Mouse (Mus musculus): ENCODE results near the gene Gm28038. TPM values are rescaled to one million over a fixed set of nuclear protein-coding genes. Genes with fewer than 3 reads are reported as not detected.

Gm28038 gene
- polyA plus RNA-seq, 1 experiment: not detected

DNA sequence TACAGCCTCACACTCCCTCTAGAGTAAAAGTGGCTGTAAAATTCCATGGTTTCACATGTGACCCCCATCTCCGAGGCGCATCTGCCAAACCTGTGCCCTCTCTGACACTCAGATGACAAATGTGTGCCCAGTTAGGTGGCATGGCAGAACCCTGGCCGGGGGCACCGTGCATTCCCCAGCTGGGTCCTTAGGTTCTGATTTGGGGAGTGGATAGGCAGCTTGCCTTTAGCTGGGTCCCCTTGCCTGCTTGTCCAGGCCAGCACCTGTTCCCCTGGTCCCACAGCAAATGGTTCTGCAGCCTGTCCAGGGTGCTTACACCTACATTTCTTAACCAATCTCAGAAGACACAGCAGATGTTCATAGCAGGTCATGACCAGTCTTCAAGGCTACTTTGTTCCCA, 37.5 kb upstream of the Gm28038 start:
- TF ChIP-seq FLI1 (IDR thresholded peaks at IDR 0.05; ENCODE audit: low read length) (no peak), GATA1 (IDR thresholded peaks at IDR 0.05; ENCODE audit: borderline replicate concordance, low read length) (no peak)
- Histone ChIP-seq H3K27me3 (replicated peaks) (no peaks in the 10 kb centered on the region), H3K9me3 (no peaks in the 10 kb centered on the region), H3K36me3 (replicated peaks; ENCODE audit: low read length) (peaks cover 80% of the 10 kb centered on the region), H3K4me3 (replicated peaks) (no peak overlapping the region), H3K4me1 (peaks cover 94% of the 10 kb centered on the region)

DNA sequence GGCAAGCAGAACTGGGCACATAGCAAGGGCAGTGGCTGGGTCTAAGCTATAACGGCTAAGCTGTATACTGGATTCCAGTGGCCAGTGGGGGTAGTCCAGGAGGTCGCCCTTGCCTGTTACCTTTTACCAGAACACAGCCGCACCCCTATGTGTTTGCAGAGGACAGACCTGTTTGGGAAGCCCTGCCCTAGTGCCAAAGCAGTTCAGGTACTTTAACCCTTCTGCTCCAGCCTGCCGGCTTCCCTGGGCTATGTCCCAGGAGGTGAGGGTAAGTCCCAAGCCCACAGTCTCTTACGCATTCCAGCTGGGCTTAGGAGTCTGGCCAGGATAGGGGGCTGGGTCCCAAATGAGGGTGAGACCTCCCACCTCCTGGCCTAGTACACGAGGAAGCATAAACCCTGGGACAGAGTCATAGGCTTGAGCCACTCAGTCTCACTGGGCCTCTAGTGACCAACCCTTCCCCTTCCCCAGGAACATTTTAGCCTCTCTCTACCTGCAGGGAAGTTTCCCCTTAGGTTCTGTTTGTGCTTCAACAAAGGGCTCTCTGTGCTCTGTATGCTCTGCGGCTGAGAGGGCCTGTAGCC, 36.2 kb upstream of the Gm28038 start:
- Histone ChIP-seq H3K9me3 (no peaks in the 10 kb centered on the region), H3K27me3 (replicated peaks) (no peaks in the 10 kb centered on the region)

DNA sequence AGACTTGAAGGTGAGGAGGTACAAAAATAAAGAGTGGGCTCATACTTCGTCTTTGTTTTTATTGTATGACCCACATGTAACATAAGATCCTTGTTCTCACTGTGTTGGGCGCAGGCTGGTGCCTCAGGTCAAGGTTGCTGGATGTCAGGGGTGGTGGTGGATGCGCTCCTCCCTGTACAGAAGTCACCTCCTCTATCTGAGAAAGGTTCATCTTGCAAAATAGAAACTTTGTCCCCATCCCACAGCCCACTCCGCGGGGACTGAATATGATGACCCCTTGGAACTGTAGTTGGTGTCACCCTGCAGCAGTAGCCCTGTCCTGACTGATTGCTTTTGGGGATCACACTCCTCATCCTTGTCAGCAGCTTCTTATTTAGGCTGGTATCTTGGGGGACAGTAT, 33.8 kb upstream of the Gm28038 start:
- peaks cover 93% of the 10 kb centered on the region for H3K36me3 ChIP-seq (replicated peaks; ENCODE audit: low read length)
- TF ChIP-seq FLI1 (IDR thresholded peaks at IDR 0.05; ENCODE audit: low read length): no peak
- no peak for TF ChIP-seq GATA1 (IDR thresholded peaks at IDR 0.05; ENCODE audit: borderline replicate concordance, low read length)
- peaks cover 89% of the 10 kb centered on the region for H3K4me1 ChIP-seq
- no peak overlapping the region for H3K4me3 ChIP-seq (replicated peaks)
- H3K27me3 ChIP-seq (replicated peaks): no peaks in the 10 kb centered on the region
- H3K9me3 ChIP-seq: no peaks in the 10 kb centered on the region

More for the DNA sequence above, 36.2 kb upstream of the Gm28038 start:
- Histone ChIP-seq H3K36me3 (replicated peaks; ENCODE audit: low read length) (peaks cover 93% of the 10 kb centered on the region), H3K4me3 (replicated peaks) (no peak overlapping the region), H3K4me1 (peaks cover 91% of the 10 kb centered on the region)
- TF ChIP-seq GATA1 (IDR thresholded peaks at IDR 0.05; ENCODE audit: borderline replicate concordance, low read length): no peak
- no peak for TF ChIP-seq FLI1 (IDR thresholded peaks at IDR 0.05; ENCODE audit: low read length)

DNA sequence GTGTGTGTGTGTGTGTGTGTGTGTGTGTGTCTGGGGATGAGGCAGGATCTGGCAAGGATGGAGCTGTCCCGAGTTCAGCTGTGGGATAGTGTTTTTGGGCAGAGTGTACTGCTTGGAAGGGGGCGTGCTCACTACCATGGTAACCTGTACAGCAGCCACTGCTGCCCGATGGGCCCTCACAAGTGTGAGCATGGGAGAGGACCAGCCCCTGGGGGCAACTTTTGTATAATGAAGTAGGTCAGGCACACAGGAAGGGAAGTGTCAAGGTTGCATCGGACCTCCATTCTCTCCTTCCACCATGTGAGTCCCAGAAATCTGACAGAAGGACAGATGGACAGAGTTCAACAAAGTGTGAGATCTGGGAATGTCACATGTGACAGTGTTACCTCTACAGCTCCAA, 33.2 kb upstream of the Gm28038 start:
- no peaks in the 10 kb centered on the region for H3K9me3 ChIP-seq
- H3K36me3 ChIP-seq (replicated peaks; ENCODE audit: low read length): peaks cover 94% of the 10 kb centered on the region
- peaks cover 89% of the 10 kb centered on the region for H3K4me1 ChIP-seq
- H3K27me3 ChIP-seq (replicated peaks): no peaks in the 10 kb centered on the region
- TF ChIP-seq FLI1 (IDR thresholded peaks at IDR 0.05; ENCODE audit: low read length) (no peak), GATA1 (IDR thresholded peaks at IDR 0.05; ENCODE audit: borderline replicate concordance, low read length) (no peak)
- H3K4me3 ChIP-seq (replicated peaks): no peak overlapping the region

DNA sequence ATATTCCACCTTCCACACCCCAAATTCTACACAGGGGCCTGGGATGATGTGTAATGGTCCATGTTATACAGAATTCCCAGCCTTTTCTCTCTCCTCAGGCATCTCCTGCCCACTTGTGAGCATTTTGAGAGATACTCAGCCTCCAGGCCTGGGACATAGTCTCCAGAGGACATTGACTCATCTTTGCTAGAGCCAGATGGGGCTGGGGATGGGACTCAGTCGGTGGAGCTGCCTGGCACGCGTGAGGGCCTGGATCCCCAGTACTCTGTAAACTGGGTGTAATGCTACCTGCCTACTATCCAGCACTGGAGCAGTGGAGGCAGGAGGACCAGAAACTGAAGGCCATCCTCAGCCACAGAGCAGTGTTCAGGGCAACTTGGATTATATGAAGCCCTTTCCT, 31.7 kb upstream of the Gm28038 start:
- Histone ChIP-seq H3K4me1 (peaks cover 89% of the 10 kb centered on the region), H3K4me3 (replicated peaks) (no peak overlapping the region), H3K27me3 (replicated peaks) (no peaks in the 10 kb centered on the region), H3K36me3 (replicated peaks; ENCODE audit: low read length) (peaks cover 94% of the 10 kb centered on the region), H3K9me3 (no peaks in the 10 kb centered on the region)
- TF ChIP-seq FLI1 (IDR thresholded peaks at IDR 0.05; ENCODE audit: low read length): no peak
- TF ChIP-seq GATA1 (IDR thresholded peaks at IDR 0.05; ENCODE audit: borderline replicate concordance, low read length): no peak

DNA sequence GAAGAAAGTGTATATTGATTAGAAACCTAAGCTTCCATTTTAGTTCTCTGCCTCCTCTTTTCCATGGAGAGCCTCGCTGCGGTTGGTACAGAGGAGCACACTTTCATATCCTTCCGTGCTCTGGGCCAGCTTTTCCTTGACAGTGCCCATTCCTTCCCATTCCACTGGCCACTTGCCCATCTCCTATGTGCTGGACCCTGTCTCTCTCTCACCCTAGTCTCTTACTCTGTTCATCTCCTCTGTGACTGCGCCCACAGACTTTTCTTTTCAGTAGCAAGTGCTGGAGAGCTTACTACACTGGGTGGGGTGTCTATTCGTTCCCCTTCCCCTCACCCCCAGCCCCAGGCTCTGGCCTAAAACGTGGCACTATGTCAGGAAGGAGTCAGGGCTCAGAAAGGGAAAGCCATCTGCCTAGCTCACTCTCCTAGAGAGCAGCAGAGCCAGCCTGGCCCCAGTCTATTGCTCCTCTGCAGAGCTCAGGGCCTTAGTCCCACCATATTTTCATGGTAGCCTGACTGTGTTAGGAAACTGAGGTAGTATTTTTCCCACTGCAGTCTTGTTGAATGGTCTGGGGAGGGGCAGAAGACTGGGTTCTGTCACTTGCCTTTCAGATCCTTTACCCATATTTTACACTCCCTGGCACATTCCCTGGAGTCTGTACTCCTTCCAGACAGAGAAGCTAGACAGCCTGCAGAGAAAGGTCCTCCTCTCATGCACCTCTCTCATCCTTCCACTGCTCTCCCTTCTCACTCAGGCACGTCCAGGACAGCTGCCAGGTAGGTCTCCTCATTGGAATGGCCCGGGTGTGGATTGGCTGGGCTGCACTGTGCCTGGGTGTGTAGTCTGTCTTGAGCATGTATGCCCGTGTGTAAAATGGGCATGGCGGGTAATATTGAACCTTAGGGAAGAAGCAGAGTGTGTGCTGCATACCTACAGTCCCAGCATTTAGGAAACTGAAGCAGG, 30.4 kb upstream of the Gm28038 start:
- TF ChIP-seq GATA1 (IDR thresholded peaks at IDR 0.05; ENCODE audit: borderline replicate concordance, low read length): no peak
- no peak for TF ChIP-seq FLI1 (IDR thresholded peaks at IDR 0.05; ENCODE audit: low read length)
- H3K4me3 ChIP-seq (replicated peaks): peak overlapping the region; percentile 7
- peaks cover 95% of the 10 kb centered on the region for H3K36me3 ChIP-seq (replicated peaks; ENCODE audit: low read length)
- peaks cover 87% of the 10 kb centered on the region for H3K4me1 ChIP-seq
- no peaks in the 10 kb centered on the region for H3K27me3 ChIP-seq (replicated peaks)
- no peaks in the 10 kb centered on the region for H3K9me3 ChIP-seq

DNA sequence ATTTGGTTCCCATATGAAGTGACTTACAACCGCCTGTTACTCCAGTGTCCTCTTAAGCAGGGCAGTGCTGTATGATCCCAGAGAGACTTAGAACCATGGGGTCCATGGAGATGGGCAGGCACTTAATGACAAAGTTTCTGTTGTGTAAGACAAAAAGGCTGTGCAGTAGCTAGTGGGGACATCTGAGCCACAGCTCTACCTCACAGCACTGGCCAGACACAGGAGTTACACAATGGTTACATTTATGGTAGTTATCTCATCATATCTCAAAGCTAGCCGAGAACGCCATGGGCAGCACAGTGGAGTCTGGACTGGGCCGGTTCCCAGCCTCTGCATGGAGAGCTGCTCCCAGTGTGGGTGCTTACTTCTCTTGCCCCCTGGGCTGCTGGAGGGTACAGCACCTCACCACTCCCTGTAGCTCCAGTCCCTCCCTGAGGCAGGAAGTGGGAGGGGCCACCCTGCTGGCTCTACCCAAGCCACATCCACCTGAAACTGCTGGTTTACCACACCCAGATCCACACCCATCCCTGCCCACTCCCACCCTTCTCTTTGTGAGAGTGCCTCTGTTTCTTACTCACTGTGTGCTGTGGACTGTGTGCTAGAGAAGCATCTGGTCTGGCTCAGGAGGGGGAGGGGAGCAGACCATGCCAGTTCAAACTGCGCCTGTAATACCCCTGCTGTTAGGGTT, 29.3 kb upstream of the Gm28038 start:
- Histone ChIP-seq H3K27me3 (replicated peaks) (no peaks in the 10 kb centered on the region), H3K36me3 (replicated peaks; ENCODE audit: low read length) (peaks cover 95% of the 10 kb centered on the region), H3K4me3 (replicated peaks) (peak overlapping the region; percentile 44), H3K4me1 (peaks cover 87% of the 10 kb centered on the region), H3K9me3 (no peaks in the 10 kb centered on the region)
- no peak for TF ChIP-seq FLI1 (IDR thresholded peaks at IDR 0.05; ENCODE audit: low read length)
- no peak for TF ChIP-seq GATA1 (IDR thresholded peaks at IDR 0.05; ENCODE audit: borderline replicate concordance, low read length)

DNA sequence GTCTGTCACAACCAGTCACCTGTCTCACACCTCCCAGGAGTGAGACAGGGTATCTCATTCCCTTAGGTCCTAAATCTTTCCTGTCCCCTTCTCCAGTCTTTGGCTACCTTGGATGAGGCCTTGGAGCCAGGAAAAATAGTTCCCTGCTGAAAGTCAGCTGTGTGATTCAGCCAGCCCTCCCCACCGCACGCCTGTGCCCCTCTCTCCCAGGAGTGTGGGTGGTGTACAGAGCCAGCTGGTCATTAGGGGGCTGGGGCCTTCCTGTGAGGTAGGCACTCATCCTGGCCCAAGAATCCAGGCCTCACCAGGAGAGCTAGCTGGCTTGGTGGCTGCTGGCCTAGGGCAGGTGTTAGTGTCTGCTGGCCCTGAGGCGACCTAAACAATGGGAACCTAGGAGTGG, 28.3 kb upstream of the Gm28038 start:
- no peaks in the 10 kb centered on the region for H3K9me3 ChIP-seq
- no peak overlapping the region for H3K4me3 ChIP-seq (replicated peaks)
- peaks cover 98% of the 10 kb centered on the region for H3K36me3 ChIP-seq (replicated peaks; ENCODE audit: low read length)
- TF ChIP-seq FLI1 (IDR thresholded peaks at IDR 0.05; ENCODE audit: low read length) (no peak), GATA1 (IDR thresholded peaks at IDR 0.05; ENCODE audit: borderline replicate concordance, low read length) (no peak)
- H3K27me3 ChIP-seq (replicated peaks): no peaks in the 10 kb centered on the region
- H3K4me1 ChIP-seq: peaks cover 90% of the 10 kb centered on the region

DNA sequence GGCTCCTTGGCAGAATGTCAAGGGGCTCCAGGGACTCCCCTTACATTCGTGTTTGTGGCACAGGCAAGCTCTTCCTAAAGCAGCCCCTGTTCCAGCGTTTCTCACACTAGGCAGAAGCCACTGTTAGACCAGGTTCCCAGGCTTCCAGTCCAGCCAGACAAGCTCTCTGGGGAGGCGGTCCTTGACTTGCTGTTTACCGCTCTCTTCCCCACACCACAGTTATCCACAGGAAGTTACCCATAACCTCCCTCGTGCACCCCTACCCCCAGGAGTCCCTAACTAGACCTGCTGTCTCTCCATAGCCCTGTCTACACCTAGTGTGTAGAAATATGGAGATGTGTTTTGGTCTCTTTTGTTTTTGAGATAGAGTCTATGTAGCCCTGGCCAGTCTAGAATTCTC, 27.0 kb upstream of the Gm28038 start:
- no peaks in the 10 kb centered on the region for H3K27me3 ChIP-seq (replicated peaks)
- peaks cover 95% of the 10 kb centered on the region for H3K4me1 ChIP-seq
- H3K36me3 ChIP-seq (replicated peaks; ENCODE audit: low read length): peaks cover 98% of the 10 kb centered on the region
- TF ChIP-seq FLI1 (IDR thresholded peaks at IDR 0.05; ENCODE audit: low read length): no peak
- no peak for TF ChIP-seq GATA1 (IDR thresholded peaks at IDR 0.05; ENCODE audit: borderline replicate concordance, low read length)
- H3K4me3 ChIP-seq (replicated peaks): peak overlapping the region; percentile 28
- no peaks in the 10 kb centered on the region for H3K9me3 ChIP-seq

Data from megakaryocyte, embryonic 14.5 days (primary cell).